Mouse (Mus musculus) olfactory bulb, adult 2 months (tissue): ENCODE measurements around the gene Olfr1222.

Experiments
- CTCF ChIP-seq: fragments of 200-500 bp; IDR thresholded peaks from 2 replicates; pipeline ENCODE4 v1.5.1; 2012; ENCODE audit warnings: low read depth, mild to moderate bottlenecking, low read length, moderate library complexity; ENCODE audit not compliant: insufficient read depth
- POLR2A ChIP-seq: fragments of 200-500 bp; IDR thresholded peaks from 2 replicates; pipeline ENCODE4 v1.6.1; 2012; ENCODE audit warnings: mild to moderate bottlenecking, low read depth, low read length, moderate library complexity; ENCODE audit not compliant: insufficient read depth

GRCm38 (mm10) chr2:89083413-89083812 is 49.4 kb downstream of the Olfr1222 start, which contains the start of gene Olfr1219:
- TF ChIP-seq POLR2A = no peak
- no peak for TF ChIP-seq CTCF
